Mouse (Mus musculus): Measurements from ENCODE around the gene Pou5f1.

DNA sequence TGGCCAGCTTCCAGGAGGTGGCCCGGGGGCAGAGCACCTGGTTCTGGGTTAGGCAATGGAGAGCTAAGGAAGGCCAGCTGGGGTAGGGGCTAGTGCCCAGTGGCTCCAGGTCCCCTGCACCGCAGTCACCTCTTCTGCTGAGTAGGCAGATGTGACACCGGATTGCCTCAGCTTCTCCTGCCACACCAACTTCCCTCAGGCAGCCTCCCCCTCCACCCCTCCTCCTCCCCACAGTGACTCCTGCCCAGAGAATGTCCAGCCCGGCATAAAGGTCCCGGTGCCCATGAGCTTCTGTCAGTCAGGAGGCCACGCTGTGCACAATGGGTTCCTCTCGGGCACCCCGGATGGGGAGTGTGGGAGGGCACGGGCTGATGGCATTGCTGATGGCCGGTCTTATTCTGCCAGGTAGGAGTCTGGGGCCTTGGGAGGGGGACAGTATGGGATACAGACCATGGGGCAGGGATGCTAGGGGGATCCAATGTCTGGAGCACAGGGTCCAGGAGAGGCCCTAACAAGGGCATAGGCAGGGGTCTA lies 46.1 kb downstream of the Pou5f1 start, which contains the start of gene Cdsn:
- TF ChIP-seq CTCF (IDR thresholded peaks at IDR 0.05; ENCODE audit: low read depth, low read length) (no peak), POLR2A (IDR thresholded peaks at IDR 0.05; ENCODE audit: insufficient read depth, low read length) (no peak)

Data from ES-Bruce4 (cell line).